Mouse (Mus musculus) lung, postnatal 25 days (tissue): Measurements from ENCODE around the gene Ttc3.

Source experiments
- DNase-seq: peaks from one replicate; pipeline ENCODE4 v3.0.0; 2022; ENCODE audit warnings: low spot score

Ttc3 gene

DNA sequence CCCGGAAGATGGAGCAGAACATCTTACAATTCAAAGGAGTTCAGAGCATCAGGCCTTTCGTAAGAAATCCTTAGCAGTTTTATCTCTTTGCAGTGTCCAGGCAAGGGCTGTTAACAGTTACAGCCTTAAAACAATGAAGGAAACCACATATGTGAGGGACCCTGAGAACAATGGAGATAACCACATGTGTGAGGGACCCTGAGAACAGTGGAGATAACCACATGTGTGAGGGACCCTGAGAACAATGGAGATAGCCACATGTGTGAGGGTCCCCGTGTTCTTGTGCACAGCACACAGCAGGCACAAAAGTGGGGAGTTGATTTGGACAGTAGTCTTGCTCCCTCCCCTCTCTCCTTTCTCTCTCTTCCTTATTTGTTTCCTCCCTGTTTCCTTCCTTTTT is 12.3 kb upstream of the Ttc3 start:
- DNase-seq: no peak

- DNase-seq: no peak
Measured at GRCm38 (mm10) chr16:94360578-94361350, 9.7 kb upstream of the Ttc3 start.

DNA sequence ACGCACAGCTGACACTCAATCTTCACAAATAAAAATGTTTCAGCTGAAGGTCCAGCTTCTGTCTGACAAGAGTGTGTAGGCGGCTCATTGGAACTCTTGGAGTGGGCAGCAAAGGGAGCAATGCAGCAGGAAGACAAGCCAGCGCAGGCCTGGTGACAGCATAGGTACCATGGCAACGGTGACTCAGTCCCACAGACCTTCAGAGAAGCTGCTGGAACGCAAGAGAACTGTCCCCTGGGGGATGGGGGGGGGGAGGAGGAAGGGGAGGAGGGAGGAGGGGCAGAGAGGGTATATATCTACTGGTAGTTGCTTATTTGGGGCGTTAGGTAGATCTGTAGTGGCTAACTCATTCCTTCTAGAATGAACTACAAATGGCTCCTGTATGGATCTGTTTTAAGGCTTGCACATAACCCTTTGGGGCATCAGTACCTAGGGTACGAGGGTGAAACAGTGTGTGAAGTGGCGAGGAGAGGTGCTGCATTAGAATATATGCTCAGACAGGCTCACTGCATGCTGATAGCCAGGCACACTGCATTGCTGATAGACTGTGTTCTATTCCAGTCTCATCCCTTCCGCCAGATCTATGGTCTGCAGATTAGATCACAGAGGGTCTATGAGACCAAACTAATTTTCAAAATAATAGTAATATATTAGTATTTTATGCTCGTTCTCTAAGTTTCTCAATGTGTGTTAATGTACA is 8.1 kb upstream of the Ttc3 start:
- DNase-seq: peak; percentile 15

- DNase-seq: no peak
Measured at GRCm38 (mm10) chr16:94363814-94364213, 6.6 kb upstream of the Ttc3 start.

DNA sequence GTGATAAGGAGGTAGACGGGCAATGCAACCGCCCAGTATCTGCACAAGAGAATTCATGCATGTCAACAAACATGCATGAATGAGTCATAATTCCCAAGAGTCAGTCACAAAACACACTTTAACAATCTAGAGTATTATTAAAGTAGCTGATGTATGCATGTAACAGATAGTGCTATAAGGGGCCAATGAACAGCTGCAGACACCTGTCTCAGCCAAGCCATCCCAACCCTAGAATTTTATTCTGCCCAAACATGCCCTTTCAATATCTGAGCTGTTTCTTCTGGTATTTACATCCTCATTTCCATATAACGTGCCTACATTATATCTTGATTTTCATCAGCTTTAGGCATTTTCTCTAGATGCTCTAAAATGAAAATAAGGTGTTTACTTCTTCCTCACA is 5.0 kb upstream of the Ttc3 start:
- DNase-seq: no peak

DNA sequence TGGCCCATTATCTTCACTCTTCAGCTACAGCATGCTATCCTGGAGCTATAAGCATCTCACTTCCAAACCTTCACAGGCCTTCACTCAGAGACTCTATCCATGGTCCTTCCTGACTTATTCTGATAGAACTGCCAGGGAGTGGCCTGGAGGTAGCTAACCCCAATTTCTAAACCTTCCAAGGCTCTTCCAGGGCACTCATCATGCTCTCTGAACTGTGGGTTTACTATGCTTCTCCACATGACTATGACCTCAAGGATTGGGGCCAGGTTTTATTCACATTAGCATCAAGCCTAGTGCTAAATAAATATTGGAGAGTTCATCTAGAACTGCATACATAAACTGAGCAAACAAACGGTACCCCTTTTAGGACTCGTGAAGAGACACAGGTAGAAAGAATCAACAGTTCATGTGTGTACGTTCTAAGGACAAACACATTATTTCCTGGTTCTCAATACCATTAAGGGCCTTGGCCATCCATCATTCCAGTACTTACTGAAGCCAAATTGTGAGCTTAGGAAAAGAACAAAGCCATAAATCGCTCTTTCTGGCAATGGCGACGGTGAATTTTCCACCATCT is 734 bp upstream of the Ttc3 start:
- no peak for DNase-seq

- peak; percentile 59 for DNase-seq
Measured at GRCm38 (mm10) chr16:94370915-94371300, 490 bp downstream of the Ttc3 start.

GRCm38 (mm10) chr16:94371301-94371931 is 998 bp downstream of the Ttc3 start, which contains the start of gene Pigp:
Pigp (minus strand) TSS chr16:94371842.
- peak; percentile 33 for DNase-seq

- no peak for DNase-seq
Measured at GRCm38 (mm10) chr16:94379386-94379785, 9.0 kb downstream of the Ttc3 start.

DNA sequence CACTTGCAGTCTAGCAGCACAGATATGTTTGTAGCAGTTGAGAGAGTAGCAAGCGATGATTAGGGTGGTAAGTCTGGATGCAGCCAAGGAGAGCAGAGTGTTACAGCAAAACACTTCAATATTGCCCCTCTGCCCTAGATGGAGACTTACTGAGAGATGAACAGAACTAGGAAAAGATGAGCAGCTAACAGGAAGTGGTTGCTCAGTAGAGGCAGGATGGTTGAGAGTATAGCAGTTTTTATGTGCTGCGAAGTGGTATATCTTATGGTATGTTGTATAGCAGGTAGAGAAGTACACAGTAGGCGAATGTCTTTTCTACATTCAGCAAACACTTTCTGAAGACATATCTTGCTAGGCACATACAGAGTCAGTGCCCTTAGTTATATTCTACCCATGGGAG is 12.9 kb downstream of the Ttc3 start:
- no peak for DNase-seq

- DNase-seq: no peak
Measured at GRCm38 (mm10) chr16:94387690-94388089, 17.3 kb downstream of the Ttc3 start.

- no peak for DNase-seq
Measured at GRCm38 (mm10) chr16:94392299-94392698, 21.9 kb downstream of the Ttc3 start.

- no peak for DNase-seq
Measured at GRCm38 (mm10) chr16:94395051-94395450, 24.6 kb downstream of the Ttc3 start.

DNA sequence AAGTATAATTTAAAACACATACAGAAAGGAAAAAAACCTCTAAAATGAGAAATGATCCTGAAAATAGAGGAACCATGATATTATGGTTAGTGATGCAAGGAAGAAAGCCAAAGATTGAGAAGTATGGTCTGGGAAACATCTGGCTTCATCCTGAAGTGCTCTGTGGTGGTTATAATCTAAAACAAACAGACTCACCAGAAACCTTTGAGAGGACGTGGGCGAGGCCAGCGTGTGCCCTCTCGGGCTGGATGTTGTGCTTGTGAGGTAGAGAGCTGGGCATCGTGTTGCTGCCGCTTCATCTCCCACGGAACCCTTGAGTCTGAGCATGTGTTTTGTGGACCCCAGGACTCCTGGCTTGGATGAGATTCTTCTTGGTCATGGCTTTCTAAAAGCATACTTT is 26.2 kb downstream of the Ttc3 start:
- no peak for DNase-seq

DNA sequence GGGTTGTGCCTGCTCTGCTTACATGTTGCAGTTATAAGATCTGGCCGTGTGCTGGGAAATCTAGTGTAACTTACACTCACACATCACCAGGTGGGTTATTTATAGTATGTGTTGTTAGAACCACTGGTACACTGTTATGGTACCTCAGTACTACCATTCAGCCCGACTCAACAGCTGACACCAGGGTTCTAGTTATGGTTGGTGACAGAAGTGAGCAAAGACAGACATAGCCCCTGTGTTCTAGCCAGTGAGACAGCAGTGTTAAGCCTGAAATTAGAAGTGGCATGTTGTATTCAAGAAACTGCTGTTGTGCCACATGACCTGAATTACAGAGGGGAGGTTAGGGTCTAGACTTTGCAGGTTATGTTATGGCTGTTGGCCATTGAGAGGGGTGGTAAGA is 28.7 kb downstream of the Ttc3 start:
- no peak for DNase-seq

DNA sequence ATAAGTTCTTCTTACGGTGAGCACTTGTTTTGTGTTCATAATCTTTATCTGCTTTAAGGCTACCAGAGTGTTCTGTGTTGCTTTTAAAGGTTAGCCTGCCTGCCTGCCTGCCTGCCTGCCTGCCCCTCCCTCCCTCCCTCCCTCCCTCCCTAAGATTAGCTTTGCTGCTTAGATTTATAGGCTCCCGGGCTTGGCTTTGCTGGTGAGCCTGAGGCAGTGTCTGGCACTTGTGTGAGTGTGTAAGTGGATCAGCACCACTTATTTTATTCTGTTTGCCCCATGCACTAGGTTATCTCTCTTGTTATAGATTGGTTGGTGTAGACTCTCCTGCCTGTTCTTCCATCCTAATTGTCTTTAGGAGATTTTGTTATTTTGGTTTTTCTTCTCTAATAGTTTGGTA is 31.2 kb downstream of the Ttc3 start:
- DNase-seq: no peak

GRCm38 (mm10) chr16:94402185-94402584 is 31.8 kb downstream of the Ttc3 start:
- no peak for DNase-seq

- no peak for DNase-seq
Measured at GRCm38 (mm10) chr16:94411287-94411686, 40.9 kb downstream of the Ttc3 start.

GRCm38 (mm10) chr16:94412198-94412597 is 41.8 kb downstream of the Ttc3 start:
- DNase-seq: no peak

DNA sequence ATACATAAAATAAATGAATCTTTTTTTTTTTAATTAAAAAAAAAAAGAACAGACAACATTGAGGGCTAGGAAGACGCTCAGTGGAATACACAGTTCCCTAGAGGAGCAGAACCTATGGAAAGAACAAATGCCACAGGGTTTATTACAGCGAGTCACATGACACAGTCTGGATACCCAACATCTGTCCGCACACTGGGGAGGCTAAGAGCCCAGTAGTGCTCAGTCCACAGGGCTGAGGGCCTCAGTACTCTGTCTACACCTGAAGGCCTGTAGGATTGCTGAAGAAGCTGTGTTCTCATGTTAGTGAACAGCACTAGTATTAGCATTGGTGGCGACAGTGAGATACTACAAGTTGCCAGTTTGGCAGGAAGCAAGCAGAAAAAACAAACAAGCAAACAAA is 42.3 kb downstream of the Ttc3 start:
- no peak for DNase-seq

DNA sequence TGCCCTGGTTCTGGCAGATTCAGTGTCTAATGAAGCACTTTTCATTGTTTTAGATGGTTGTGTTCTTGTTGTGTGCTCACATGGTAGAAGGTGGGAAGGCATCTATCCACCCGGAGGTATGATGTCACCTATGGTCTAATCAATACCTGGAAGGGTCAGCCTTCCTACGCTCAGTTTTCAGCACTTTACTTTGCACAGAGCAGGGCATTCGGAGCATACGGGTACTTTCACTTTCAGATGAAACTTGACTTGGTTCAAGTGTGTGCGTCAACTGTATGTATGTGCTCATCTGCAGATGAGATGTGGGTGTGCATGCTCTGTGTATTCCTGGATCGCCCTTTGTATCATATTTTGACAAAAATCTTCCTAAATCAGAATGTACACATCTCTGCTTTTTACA is 43.7 kb downstream of the Ttc3 start:
- DNase-seq: no peak

- no peak for DNase-seq
Measured at GRCm38 (mm10) chr16:94420498-94420897, 50.1 kb downstream of the Ttc3 start.

DNA sequence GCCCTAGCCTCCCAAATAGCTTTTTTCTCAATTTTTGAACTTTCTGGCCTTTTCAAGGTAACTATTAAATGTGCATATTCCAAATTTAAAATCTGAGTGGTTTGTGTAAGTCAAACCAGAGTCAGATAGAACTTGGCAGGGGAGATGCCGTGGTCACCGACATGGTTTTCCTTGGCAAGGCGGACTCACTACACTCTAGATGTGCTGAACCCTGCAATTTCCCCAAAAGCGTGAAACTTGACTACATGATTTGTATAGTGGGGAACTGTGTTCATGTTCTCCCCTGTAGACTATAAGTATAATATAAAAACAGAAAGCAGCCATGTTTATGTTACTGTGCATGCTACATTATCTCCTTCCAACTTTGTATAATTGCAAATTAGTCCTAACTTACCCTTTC is 58.5 kb downstream of the Ttc3 start:
- DNase-seq: no peak
